Mouse (Mus musculus) kidney, adult 2 months (tissue): ENCODE results near the gene Pjvk.

Experiments
- CTCF ChIP-seq: fragments of 200-500 bp; conservative IDR thresholded peaks from 2 replicates; pipeline ENCODE4 v1.5.1; 2011; ENCODE audit warnings: low read depth, mild to moderate bottlenecking, control low read depth, low read length, moderate library complexity, mixed read lengths; ENCODE audit not compliant: insufficient read depth, insufficient read length
- POLR2A ChIP-seq: fragments of 200-500 bp; IDR thresholded peaks from one replicate; pipeline ENCODE4 v1.6.1; 2011; ENCODE audit warnings: low read depth, low read length, control low read depth

DNA sequence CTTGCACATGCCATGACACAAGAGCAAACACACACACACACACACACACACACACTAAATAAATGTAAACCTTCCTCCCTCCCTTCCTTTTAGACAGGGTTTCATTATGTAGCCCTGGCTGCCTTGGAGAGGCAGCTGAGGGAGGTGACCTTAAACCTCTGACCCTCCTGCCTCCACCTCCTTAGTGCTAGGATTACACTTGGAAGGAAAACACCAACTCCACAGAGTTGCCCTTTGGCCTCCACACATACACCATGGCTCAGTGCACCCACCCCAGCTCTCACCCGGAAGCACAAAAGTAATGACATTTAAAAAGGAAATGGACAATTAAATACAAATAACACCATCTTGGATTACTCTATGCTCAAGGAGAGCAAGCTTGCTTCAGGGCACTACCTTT lies 26.6 kb upstream of the Pjvk start:
- TF ChIP-seq POLR2A (no peak), CTCF (no peak)
